Mouse (Mus musculus) erythroblast, embryonic 14.5 days (primary cell): ENCODE data around the gene Anxa8.

ENCODE experiments used
- GATA1 ChIP-seq: IDR thresholded peaks from 2 replicates; pipeline ENCODE4 v1.6.1; 2012; ENCODE audit warnings: low read length, inconsistent platforms, mixed read lengths
- TAL1 ChIP-seq: IDR thresholded peaks from 3 replicates; pipeline ENCODE4 v1.6.1; 2012; ENCODE audit warnings: low read length, inconsistent platforms, mixed read lengths

DNA sequence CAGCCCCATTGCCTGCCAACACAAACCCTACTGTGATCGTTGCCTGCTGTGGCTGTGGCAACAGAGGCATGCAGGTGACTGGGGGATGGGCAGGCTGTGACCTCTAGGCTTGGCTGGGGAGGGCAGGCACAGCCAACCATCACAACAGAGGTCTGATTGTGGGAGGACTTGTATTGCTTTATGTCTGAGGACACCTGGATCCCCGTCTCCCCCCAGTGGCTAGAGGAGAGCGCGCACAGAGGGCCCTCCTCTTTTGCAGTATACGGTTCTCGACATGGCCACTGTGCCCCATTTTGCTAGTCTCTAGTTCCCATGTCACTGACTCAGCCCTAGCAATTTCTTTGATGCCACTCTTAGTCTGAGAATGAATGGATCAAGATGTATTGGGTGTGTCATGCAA lies 14.1 kb upstream of the Anxa8 start:
- no peak for TF ChIP-seq GATA1
- no peak for TF ChIP-seq TAL1
